Mouse (Mus musculus): Measurements from ENCODE around the gene Zfp462.
"Not testable (repeated sequence)": the region's sequence is repeated elsewhere in the genome, so short reads cannot be mapped to it uniquely, and the experiment has no call there.

Zfp462 gene

DNA sequence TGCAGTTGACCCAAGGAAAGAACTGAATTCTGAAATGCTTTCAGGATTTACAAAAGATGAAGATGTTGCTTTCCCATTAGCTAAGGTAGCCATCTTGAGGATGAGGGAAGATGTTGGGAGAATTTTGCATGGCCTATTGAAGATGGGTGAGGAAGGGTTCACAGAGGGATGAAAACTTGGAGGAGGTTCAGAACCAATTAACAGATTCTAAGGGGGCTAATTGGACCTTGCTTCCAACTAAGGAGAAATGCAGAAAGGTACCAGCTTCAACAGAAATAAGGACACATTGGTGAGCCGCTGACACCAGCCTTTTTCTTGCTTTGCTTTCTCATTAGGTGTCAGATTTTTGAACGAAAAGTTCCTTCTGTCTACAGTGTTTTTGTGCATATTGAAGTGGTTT lies 6.0 kb downstream of the Zfp462 start:
- no peak for DNase-seq (ENCODE audit: low spot score)

GRCm38 (mm10) chr4:54953657-54954395 lies 9.0 kb downstream of the Zfp462 start:
- no peak for DNase-seq (ENCODE audit: low spot score)

- no peak for DNase-seq (ENCODE audit: low spot score)
Measured at GRCm38 (mm10) chr4:54954455-54954854, 9.6 kb downstream of the Zfp462 start.

DNA sequence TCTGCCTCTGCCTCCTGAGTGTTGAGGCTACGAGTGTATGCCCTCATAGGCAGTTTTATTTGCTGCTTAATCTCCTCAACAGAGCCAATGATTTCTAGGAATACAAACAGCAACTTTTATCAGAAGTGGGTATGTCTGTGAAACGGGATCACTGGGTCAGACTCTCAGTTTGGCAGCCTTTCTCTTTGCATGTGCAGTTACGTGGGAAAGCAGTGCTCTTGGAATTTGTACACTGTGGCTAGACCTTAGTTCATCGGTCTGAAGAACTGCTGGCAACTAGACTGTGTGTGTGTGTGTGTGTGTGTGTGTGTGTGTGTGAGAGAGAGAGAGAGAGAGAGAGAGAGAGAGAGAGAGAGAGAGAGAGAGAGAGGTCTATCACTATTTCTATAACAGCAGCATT lies 15.9 kb downstream of the Zfp462 start:
- DNase-seq (ENCODE audit: low spot score): no peak

DNA sequence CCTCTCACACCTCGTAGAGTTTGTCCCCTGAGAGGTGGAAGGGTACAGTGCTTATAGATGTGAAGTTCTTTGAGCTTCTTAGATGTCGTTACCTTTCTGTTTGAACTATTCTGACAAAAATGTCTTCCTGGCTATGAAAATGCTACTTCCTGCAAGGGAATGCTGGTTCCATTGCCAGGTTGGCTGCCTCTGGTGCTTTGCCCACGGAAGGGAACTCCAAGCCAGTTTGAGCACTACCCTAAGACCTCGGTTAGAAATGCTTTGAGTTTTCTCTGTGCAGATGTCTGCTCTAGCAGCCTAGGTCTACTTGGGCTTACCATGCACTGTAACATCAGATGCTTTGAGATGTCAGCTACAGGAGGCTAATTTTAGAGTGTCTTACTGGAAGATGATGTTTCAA lies 17.3 kb downstream of the Zfp462 start:
- no peak for DNase-seq (ENCODE audit: low spot score)

GRCm38 (mm10) chr4:54963551-54963950 lies 18.7 kb downstream of the Zfp462 start:
- DNase-seq (ENCODE audit: low spot score): no peak

- DNase-seq (ENCODE audit: low spot score): no peak
Measured at GRCm38 (mm10) chr4:54965169-54965695, 20.4 kb downstream of the Zfp462 start.

DNA sequence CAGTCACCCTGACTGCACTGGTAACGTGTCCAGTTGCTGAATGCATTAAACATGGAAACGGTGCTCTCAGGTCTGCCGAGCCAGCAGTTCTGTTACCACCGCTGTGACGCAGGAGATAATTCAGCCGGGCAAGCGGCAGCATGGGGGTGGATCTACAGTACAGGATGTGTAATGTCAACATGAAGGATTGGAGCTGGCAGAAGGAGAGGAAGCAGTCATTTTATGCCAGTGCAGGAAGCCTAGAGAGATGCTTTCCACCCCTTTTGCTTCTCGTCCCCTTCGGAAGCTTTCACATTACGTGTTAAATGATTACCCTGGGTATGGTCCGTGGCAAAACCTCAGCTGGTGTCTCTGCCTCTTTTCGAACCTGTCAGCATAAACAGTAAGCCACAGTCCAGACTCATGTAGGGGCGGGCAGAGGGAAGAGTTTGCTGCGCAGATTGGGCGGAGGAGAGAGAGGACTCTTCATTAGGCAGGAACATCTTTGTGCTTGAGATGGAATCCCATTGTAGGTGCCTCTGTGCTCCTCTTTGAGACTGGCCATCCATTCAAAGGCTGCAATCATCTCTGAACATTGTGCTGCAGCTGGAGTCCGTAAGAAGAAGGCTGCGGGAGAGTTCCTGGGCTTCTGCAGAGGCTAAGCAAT lies 21.4 kb downstream of the Zfp462 start:
- DNase-seq (ENCODE audit: low spot score): no peak

DNA sequence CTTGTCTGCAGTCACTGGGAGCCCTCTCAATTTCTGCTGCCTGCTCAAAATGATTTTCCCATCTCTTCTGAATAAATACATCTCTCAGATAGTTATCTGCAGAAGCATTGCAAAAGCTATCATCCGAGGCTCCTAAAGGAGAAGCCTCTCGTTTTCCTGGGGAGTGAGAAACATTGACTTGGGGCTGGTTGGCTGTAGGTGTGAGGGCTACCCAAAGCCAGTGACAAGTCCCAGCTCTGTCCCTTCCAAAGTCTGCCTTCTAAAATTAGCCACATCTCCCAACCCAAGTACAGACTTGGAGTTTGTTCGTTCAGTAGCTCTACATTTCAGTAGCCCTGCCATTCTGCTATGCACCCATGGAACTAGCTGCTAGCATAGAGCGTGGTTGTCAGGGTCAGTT lies 22.3 kb downstream of the Zfp462 start:
- DNase-seq (ENCODE audit: low spot score): no peak

- DNase-seq (ENCODE audit: low spot score): no peak
Measured at GRCm38 (mm10) chr4:54967721-54968120, 22.9 kb downstream of the Zfp462 start.

DNA sequence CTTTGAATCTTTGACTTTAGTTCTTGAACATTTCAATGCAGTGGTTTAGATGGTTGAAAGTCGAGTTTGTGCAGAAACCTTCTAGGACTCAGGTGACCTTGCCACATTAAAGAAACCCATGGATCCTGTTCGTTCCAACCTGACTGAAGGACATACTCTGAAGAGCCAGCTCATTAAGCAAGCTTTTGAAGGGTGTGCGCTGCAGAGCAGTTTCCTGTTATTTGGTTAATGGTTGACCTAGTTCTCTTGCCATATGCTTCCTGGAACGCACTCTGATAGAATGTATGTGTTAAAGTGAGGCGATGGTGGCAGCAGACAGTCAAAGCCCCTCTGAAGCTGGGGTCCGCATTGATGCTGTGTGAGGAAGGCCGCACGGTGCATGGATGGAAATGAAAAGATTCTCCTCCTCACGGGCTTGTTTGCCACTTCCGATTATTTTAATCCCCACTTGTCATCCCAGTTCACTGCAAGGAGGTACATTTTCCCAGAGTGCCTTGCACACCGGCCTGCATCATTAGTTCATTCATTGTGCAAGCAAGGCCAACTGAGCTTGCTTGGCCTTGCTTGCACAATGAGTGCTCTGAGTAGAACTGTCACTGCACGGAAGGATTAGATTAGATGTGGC lies 24.9 kb downstream of the Zfp462 start:
- no peak for DNase-seq (ENCODE audit: low spot score)

DNA sequence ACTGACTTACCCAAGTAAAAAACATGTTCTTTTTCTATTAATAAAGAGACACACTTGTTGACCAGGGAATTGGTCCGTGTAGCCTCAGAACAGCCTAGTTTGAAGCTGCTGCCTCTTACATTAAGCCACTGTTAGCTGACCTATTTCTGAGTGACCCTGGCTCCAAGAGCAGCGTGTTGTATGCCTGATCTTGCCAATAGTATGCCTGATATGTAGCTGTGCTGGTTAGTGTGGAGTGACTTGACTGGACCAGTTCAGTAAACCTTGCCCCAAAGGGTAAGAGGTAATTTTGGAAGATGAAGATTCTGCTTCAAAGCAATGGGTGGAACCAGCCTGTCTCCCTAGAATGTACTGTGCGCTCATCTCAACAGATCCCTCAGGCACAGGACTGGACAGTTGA lies 26.5 kb downstream of the Zfp462 start:
- no peak for DNase-seq (ENCODE audit: low spot score)

DNA sequence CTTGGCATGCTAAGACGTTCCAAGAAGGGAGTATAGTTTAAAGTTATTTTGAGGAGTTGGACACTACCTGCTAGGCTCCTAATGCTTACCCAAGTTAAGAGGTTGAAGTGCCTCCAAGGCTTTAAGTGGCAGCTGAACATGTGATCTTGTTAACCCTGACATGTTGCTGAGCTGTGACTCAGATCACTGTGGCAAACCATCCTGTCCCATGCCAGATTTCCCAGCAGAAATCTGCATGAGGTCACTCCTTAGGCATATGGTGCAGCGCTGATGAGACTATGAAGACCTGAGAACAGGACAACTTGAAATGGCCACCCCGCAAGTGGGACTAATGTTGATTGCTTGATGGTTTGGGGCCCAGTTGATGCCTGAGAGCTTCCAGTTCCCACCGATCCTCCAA lies 27.2 kb downstream of the Zfp462 start:
- DNase-seq (ENCODE audit: low spot score): no peak

DNA sequence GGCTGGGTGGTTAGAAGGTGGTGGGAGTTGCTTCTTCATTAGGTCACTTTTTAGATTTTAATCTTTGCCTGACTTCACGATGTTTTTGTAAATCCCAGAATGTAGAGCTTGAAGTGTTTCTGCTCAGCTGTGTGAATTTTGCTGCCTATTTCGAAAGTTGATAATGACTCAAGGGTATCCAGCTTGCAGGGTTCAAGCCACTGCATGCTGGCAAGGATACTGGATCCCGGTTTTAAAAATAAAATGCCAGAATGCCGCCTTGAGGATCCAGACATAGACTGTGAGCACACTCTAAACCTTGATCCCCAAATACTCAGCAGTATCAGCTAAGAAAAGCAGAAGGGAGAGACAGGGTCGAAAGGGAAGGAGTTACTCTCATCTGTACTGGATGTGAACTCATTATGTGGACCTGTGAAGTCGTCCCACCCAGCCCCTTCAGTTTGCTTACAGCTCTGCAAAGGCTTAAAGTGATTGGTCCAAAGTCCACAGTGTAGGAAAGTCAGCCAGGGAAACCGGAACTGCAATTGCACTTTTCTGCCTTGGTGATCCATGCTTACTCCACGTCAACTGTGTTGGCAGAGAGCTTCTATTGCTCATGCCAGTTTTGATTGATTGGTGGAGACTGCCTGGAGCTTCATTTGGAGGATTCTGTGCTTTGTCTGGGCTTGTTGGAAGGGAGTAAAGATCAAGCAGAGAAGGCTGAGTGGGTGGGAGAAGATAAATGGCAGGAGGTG lies 28.1 kb downstream of the Zfp462 start:
- no peak for DNase-seq (ENCODE audit: low spot score)

DNA sequence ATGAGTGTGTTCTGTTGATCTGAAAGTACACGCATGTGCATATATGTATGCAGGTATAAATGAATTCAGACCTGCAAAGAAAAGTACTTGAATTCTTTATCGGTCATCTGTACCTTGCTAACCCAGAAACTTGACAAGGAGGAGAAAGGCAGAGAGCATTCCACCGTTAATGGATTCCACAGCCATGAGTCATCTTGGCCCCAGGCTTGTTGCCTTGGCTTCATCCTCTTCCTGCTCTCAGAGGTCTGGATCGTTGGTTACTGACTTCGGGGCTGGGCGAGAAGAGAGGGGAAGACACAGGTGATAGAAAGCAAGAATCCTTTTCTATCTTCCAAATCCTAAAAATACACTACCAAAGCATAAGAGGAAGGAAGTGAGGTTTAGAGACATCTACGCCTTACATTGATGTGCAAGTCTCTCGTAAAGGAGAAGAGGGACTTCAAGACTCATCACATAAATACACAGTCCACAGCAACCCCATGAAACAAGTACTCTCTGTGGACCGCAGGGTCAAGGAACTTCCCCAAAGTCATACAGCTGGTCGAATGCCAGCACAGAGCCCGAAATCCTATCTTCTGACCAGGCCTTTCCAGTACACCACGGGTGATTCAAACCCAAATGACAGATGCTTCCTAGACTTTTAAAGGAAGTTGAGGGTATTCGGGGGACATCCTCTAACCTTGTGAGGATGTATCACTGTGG lies 35.1 kb downstream of the Zfp462 start:
- DNase-seq (ENCODE audit: low spot score): no peak

- DNase-seq (ENCODE audit: low spot score): no peak
Measured at GRCm38 (mm10) chr4:54984502-54984901, 39.7 kb downstream of the Zfp462 start.

DNA sequence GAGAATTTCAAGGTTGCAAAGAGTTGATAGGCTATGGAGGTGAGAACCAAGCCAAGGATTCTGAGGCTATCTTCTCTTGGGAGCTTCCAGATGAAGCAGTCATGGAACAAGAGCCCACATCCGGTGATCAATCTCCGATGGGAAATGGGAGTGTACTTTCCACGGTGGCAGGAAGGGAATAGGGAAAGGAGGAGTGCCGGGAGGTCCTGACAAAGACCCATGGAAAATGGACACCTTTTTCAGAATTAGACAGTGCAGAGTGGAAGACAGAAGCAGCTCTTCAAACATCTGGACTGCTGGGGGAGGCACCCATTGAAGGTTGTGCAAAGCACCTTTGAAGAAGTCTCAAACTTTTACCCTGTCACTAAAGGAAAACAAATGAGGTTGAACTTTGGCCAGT lies 41.8 kb downstream of the Zfp462 start:
- DNase-seq (ENCODE audit: low spot score): no peak

DNA sequence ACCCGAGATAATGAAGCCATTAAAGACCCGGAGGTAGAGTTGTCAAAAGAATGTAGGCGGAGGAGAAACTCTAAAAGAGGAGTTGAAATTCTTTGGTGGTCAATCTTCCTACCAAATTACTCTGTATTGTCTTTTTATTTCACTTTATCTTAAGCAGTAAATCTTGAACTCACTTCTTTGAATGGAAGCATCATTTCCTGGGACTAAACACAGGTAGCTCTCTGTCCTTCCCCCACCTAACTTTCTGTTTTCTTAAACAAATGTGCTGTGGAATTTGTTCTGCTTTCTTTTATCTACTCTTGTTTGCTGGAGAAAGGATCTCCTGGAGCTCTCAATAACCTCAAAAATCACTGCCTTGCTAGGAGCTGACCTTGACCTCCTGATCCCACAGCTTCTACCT lies 42.4 kb downstream of the Zfp462 start:
- no peak for DNase-seq (ENCODE audit: low spot score)

DNA sequence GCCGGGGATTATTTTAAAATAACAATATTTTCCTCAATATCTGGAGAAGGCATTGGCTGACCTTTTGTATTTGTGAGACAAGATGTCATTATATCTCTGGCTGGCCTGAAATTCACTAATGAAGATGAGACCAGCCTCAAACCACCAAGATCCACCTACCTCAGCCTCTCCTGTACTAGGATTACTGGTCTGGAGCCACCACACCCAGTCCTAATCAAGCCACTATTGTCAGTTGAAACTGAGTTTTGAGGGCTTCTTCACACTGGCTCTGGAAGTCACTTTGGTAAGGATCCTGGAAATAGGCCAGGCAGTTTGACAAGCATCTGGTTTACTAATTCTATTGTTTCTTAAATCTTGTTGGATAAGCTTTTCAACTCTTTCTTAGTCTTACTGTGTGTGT lies 43.1 kb downstream of the Zfp462 start:
- no peak for DNase-seq (ENCODE audit: low spot score)

DNA sequence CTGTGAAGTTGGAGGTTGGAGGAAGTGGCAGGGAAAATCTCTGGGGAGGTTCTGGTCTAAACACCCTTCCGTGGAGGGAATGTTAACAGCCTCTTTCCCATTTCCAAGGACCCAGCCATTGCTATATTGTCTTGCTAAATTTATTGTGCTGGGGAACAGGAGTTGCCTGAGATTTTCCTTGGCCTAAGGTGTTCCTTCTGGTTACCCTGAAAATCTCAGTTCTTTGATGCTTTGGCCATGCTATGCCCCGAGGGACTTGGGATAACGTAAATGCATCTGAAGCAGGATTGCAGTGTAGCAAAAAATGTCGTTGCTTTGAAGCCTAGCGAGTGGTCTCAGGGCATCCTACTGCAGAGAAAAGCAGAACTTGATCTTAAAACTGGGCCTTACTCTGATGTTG lies 47.1 kb downstream of the Zfp462 start:
- DNase-seq (ENCODE audit: low spot score): no peak

DNA sequence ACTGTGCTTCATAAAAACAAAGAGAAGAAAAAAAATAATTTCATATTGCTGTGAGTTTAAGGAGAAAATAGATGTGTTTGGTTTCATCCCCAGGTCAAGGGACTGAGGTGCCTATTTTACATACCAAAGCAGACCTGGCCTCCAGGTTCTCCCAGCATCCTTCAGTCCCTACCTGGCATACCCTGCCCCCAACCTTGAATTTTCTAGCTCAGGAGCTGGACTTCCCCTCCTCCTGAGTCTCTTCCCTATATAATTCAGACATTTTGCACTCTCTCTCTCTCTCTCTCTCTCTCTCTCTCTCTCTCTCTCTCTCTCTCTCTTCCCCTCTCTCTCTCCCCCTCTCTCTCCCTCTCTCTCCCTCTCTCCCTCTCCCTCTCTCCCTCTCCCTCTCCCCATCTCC lies 48.2 kb downstream of the Zfp462 start:
- DNase-seq (ENCODE audit: low spot score): not testable (repeated sequence)

GRCm38 (mm10) chr4:54995258-54995657 lies 50.4 kb downstream of the Zfp462 start:
- DNase-seq (ENCODE audit: low spot score): no peak

Measured in retina, embryonic 14.5 days (tissue).